Mouse (Mus musculus) thymus, postnatal 10 days (tissue): ENCODE measurements around the gene Ilf3.

Experiments used
- DNase-seq, 2 experiments: peaks; one replicate each; pipeline ENCODE4 v3.0.0; 2021; ENCODE audit warnings: low spot score in 2 of 2

Gene Ilf3

DNA sequence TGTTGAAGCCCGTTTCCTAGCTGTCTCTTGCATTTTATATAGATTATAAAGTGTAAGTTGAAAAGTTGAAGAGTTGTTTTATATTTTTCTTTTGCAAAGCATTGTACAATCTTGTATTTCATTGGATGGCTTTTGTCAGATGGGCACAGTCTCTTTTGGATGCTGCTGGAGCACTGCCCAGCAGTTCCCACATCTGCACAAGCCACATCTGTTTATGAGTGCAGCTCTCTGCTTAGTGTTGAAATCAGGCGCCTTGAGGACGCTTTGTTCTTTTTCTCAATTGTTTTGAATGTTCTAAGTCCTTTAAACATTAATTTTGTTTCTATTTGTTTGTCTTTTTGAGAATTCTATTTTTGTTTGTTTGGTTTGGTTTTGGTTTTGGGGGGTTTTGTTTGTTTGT, 70.5 kb downstream of the Ilf3 start:
- DNase-seq = no peak

DNA sequence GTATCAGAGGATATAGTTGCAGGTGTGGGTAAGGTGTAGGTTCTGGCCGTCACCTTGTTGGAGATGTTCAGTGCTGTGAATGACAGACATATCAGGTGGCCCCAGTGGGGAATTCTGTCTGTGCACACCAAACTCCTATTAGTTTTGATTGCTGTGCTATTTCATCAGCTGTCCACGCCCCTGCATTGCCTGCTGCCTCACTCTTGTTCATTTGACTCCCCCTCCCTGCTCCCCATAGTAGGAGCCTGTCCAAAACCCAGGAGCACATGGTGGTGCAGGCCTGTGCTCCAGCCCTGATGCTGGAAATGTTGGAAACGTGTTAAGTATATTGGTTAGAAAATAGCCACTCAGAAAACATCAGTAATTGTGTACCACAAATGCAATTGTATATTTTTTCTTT, 71.8 kb downstream of the Ilf3 start:
- no peak for DNase-seq

DNA sequence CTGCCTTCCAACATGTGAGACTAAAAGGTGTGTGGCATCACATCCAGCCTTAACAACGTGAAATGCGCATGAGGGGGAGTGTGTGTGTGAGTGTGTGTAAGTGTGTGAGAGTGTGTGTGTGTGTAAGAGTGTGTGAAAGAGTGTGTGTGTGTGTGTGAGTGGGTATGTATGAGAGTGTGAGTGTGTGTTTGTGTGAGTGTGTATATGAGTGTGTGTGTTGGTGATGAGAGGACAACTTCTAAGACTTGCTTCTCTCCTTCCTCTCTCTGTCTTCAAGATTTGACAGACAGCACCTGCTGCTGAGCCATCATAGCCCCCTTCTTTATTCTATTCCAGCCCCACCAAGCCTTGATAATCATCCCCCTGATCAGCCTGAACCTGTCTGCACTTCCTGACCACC, 72.2 kb downstream of the Ilf3 start:
- DNase-seq = no peak

- DNase-seq = no peak
These were observed 72.7 kb downstream of the Ilf3 start for GRCm38 (mm10) chr9:21440387-21440786.

- no peak for DNase-seq
These were observed 76.2 kb downstream of the Ilf3 start for GRCm38 (mm10) chr9:21443853-21444252.

DNA sequence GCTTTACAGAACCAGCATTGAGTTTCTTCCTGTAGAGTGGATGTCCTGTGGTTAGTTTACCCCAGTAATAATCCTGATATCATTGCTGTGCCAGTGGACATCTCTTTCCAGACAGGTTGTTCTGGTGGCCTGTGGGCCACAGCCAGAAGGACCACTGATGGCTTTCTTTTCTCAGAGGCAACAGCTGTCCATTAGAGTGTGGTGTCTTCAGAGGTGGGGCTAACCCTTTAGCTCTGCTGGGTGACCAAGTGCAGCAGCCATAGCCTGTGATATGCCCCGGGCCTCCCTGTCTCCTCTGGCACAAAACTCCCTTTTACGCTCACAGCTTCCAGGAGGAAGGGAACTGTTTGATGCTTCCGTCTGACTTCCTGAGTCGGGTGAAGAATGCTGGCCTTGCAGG, 76.9 kb downstream of the Ilf3 start:
- DNase-seq = no peak

- DNase-seq = no peak
These were observed 77.5 kb downstream of the Ilf3 start for GRCm38 (mm10) chr9:21445081-21445744.

DNA sequence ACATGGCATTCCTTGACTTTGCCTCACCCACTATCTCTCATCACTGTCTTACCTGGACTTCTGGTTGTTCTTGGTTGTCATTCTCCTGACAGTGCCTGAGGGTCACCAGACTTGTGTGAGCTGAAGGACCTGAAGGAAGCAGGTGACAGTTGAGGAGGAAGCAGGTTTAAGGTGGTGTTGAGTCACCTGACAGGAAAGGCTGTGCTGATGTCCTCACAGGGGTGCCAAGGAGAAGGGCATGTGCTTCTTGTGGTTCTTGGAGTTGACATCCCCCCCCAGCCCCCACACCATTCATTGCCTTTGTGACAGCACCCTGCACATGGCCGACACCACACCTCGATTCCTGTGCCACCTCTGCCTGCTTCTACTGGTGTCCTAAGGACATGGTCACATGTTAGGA, 80.1 kb downstream of the Ilf3 start:
- DNase-seq = no peak

DNA sequence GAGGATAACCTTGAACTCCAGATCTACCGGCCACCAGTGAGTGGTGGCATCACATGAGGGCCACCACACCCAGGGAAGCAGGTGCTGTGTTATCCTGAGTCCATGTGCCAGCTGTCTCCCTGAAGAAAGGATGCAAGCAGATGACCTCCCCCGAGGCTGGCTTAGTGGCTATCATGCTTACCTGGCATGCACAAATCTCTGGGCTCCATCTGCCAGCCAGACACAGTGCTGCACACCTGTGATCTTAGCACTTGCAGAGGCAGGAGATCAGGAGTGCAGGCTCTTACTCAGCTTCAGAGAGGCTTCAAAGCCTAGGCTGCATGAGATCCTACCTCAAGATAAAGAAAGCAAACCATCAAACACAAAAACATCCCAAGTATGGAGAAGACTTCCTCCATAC, 82.0 kb downstream of the Ilf3 start:
- DNase-seq = peak in 1 of 2 experiments; percentile 35

DNA sequence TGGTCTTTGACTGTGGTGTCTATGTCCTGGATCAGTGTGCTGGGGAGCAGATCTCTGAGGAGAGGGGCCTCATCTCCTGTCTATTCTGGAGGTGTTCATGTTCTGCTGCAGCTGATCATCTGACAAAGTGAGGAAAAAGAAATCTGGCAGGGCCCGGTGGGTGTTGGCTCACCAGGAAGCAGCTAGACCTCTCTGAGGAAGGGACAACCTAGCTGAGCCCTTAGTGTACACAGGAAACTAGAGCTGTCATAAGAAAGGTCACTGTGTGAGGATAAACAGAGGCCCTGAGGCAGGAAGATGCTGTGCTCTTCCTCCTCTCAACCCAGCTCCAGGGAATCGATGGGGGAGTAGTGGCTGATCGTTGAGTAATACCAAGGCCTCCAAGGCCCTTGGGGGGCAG, 82.6 kb downstream of the Ilf3 start:
- no peak for DNase-seq

DNA sequence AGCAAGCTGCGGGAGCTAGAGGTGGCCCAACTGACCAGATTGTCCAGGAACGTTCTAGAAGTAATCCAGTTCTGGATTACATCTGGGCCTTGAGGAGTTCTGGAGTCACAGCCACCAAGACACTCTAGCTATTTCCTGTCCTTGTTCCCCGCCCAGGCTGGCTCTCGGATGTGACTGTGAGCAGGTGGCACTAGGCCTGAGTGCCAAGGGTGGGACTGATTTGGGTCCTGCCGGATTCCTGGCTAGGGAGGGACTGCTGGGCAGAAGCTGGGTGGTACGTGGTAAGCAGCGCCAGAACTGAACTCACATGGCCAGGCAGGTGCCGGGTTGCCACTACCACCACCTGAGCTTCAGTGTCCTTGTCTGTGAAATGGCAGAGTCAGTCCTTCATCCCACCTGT, 83.7 kb downstream of the Ilf3 start:
- DNase-seq = no peak

GRCm38 (mm10) chr9:21451870-21452269, 84.2 kb downstream of the Ilf3 start:
- DNase-seq = no peak

DNA sequence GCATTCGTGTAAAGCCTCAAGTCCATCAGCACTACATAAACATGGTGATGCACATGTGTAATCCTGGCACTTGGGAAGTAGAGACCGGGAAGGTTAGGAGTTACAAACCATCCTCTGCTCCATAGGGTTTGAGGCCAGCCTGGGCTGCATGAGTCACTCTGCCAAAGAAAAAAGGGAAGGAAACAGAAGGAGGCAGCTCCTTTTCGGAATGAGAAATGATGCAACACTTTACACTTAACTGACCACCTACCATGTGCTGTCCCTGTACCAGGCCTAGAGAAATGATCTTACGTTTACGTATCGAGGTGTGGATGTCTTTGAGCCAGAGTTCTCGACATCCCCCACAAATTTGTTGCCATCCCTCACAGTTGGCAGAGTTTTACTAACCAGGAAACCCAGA, 85.3 kb downstream of the Ilf3 start:
- no peak for DNase-seq

DNA sequence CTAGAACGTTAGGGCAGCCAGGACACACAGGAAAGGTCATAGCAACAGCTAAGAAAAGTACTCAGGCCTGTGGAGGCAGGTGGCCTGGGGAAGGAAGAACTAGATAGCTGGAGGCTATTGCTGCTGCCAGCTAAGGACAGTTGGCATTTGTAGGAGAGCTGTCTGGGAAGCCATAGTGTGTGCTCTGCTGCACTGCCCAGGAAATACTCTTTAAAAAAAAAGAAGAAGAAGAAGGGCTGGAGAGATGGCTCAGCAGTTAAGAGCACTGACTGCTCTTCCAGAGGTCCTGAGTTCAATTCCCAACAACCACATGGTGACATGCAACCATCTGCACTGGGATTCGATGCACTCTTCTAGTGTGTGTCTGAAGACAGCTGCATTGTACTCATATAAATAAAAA, 85.8 kb downstream of the Ilf3 start:
- no peak for DNase-seq

DNA sequence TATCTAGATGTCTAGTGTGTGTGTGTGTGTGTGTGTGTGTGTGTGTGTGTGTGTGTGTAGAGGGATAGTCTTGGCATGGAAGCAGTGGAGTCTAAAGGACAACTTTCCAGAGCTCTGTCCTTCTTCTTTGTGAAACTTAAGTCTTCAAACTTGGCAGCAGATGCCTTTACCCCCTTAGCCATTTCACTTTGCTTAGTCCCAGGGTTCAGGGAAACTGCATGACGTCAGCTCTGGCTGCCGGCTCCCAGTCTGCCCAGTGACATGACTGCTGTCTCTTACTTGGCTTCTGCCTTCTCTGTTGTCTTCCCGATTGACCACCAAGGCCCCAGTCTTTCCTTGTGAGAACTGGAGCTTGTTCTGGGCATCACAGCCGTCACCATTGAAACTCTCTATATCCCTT, 86.9 kb downstream of the Ilf3 start:
- no peak for DNase-seq
